Mouse (Mus musculus): ENCODE results near the gene Mctp1. TPM values are rescaled to one million over a fixed set of nuclear protein-coding genes. Genes with fewer than 3 reads are reported as not detected.

Gene Mctp1
- total RNA-seq, 2 experiments from 2014 or later, result 20.5 to 44.8 TPM

GRCm38 (mm10) chr13:77063221-77063620 is 678.9 kb downstream of the Mctp1 start:
- ATAC-seq (replicated peaks; ENCODE audit: low FRiP score, poor library complexity, severe bottlenecking), result no peak

GRCm38 (mm10) chr13:77068847-77069246 is 684.5 kb downstream of the Mctp1 start:
- no peak for ATAC-seq (replicated peaks; ENCODE audit: low FRiP score, poor library complexity, severe bottlenecking)

- no peak for ATAC-seq (replicated peaks; ENCODE audit: low FRiP score, poor library complexity, severe bottlenecking)
Measured at GRCm38 (mm10) chr13:77072030-77072429, 687.7 kb downstream of the Mctp1 start.

Other genes with a start within 250 kb of the Mctp1 start
- not detected in 2 replicates for gene Fam81b, start 79.5 kb upstream of the Mctp1 start, total RNA-seq (2015; ENCODE audit: low replicate concordance)
- not detected in 2 replicates for gene Fam81b, start 79.5 kb upstream of the Mctp1 start, total RNA-seq (2017; ENCODE audit: low replicate concordance)